Mouse (Mus musculus) small intestine, adult 2 months (tissue): ENCODE measurements around the gene Efl1. TPM values are rescaled to one million over a fixed set of nuclear protein-coding genes. Genes with fewer than 3 reads are reported as not detected.
A peak's percentile ranks its signal among the peaks of the same experiment; 100 is the strongest.

Experiments used
- H3K27ac ChIP-seq: fragments of 200-500 bp; 2 replicates; pipeline ENCODE4 v1.5.1; 2012; ENCODE audit warnings: low read depth, low read length, control low read depth, inconsistent platforms; ENCODE audit not compliant: insufficient read depth
- H3K27me3 ChIP-seq: fragments of 200-500 bp; 2 replicates; pipeline ENCODE4 v1.6.1; 2012; ENCODE audit warnings: mild to moderate bottlenecking, moderate library complexity, low read length, inconsistent platforms; ENCODE audit not compliant: control insufficient read depth, insufficient read depth
- H3K36me3 ChIP-seq: fragments of 200-500 bp; 2 replicates; pipeline ENCODE4 v1.6.1; 2012; ENCODE audit warnings: mild to moderate bottlenecking, low read length, control low read depth, inconsistent platforms; ENCODE audit not compliant: control insufficient read depth, insufficient read depth
- H3K4me1 ChIP-seq: fragments of 200-500 bp; 2 replicates; pipeline ENCODE4 v1.6.1; 2012; ENCODE audit warnings: low read length, inconsistent platforms, mixed read lengths; ENCODE audit not compliant: control insufficient read depth, insufficient read depth, insufficient read length
- H3K4me3 ChIP-seq: fragments of 200-500 bp; 2 replicates; pipeline ENCODE4 v1.5.1; 2012; ENCODE audit warnings: low read depth, mild to moderate bottlenecking, control low read depth, inconsistent platforms, low read length, moderate library complexity
- CTCF ChIP-seq: fragments of 200-500 bp; IDR thresholded peaks from 2 replicates; pipeline ENCODE4 v1.5.1; 2012; ENCODE audit warnings: low read depth, mild to moderate bottlenecking, control low read depth, inconsistent platforms, low read length, moderate library complexity, mixed read lengths; ENCODE audit not compliant: insufficient replicate concordance, insufficient read length; ENCODE audit errors: extremely low read depth
- POLR2A ChIP-seq: fragments of 200-500 bp; IDR thresholded peaks from 2 replicates; pipeline ENCODE4 v1.6.1; 2012; ENCODE audit warnings: low read depth, mild to moderate bottlenecking, control low read depth, inconsistent platforms, low read length, moderate library complexity
- WGBS: fragments of 180-500 bp; shearing (Covaris S2); methylation state at CpG from one replicate; pipeline ENCODE4 v1.1.7; 2018; 5-methylcytosine and 5-hydroxymethylcytosine counted together
- polyA plus RNA-seq: library from polyadenylated mRNA; depleted of rRNA; stranded (reverse); fragments of >200 nt; gene quantifications from 2 replicates; pipeline ENCODE4 v1.2.3, GENCODE M21; 2012; rRNA removed

The Efl1 gene
- 1.6 and 3.1 TPM in 2 replicates for polyA plus RNA-seq

DNA sequence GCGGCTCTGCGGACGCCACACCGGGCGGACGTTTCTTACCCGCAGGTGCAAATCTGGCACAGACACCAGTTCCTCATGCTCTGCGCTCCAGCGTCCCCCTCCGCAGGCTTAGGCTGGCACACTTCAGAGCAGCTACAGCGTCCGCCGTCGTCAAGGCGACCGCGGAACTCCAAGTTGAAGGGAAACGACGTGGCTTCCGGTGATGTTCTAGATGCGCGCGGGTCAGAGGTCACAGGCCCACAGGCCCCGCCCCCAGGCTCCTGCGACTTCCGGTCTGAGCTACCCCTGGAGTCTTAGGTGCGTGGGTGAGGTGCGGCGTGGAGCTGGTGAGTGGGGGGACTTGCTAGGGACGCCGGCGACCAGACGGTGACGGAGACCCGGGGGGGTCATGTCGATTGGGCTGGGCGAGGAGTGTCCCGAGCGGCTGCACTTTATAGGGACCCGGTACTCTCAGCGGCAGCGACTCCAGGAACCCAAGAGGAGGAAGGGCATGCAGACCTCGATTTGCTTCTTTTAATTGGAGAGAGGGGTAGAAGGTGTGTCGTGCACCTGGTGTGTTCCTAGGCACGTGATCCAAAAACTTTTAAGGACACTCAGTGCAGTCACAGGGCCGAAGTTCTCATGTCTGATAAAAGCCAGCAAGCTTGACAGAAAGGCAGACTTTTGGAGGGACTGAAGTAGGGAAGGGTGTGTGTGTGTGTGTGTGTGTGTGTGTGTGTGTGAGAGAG lies at the start of gene Efl1, which contains the start of gene Saxo2:
Efl1 (plus strand) TSS at position 262 of the 728 bp plus-strand sequence.
Saxo2 (minus strand) TSS at position 176 of the 728 bp plus-strand sequence.
- no peaks in the 10 kb centered on the region for H3K27me3 ChIP-seq
- under 1% methylated on average over 46 of the region's 46 CpGs for WGBS
- H3K4me3 ChIP-seq, result peak within 1 kb of the TSS; percentile 96
- H3K4me1 ChIP-seq, result peaks cover 1% of the 10 kb centered on the region; the same call in 1 of the 2 replicates
- TF ChIP-seq CTCF, result no peak
- peak; percentile 50 for TF ChIP-seq POLR2A
- peak within 1 kb of the TSS; percentile 90 for H3K27ac ChIP-seq
- H3K36me3 ChIP-seq, result peaks cover 9% of the 10 kb centered on the region

DNA sequence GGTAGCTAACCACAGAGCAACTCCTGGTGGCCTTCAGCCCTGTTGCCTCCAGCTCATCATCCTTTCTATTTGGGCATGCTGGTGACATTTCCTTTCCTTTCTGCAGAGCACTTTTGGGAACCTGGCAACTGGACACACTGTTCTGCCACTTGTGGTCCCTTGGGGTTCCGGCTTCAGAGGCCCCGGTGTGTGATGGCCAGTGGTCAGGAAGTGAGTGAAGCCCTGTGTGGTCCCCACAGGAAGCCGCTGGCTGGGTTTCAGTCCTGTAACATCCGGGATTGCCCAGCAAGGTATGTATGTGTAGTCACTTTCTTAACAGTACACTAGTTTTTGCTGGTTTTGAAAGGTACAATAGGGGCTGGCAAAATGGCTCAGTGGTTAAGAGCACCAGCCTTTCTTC lies 46.4 kb upstream of the Efl1 start:
- TF ChIP-seq POLR2A (no peak), CTCF (no peak)
- H3K4me3 ChIP-seq, result no peak overlapping the region
- WGBS, result 73% methylated on average over 4 of the region's 4 CpGs
- no peak overlapping the region for H3K27ac ChIP-seq
- no peaks in the 10 kb centered on the region for H3K27me3 ChIP-seq
- H3K36me3 ChIP-seq, result no peaks in the 10 kb centered on the region
- H3K4me1 ChIP-seq, result no peaks in the 10 kb centered on the region

DNA sequence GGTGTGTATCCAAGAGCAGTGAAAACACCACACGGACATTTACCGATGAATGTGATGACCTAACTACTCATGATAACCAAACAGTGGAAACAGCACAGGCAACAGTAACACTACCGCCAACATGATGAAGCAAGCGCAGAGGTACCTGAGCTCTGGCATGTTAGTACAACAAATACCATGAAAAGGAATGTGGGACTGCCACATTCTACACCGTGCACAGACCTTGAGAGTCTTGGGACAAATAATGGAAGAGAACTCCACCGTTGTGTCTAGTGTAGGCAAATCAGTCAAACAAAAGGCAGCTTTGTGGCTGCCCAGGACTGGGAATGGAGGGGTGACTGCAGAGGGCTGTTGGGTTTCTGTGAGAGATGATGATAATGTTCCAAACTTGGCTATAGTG lies 43.0 kb upstream of the Efl1 start:
- 71% methylated on average over 6 of the region's 6 CpGs for WGBS
- Histone ChIP-seq H3K4me1 (no peaks in the 10 kb centered on the region), H3K36me3 (no peaks in the 10 kb centered on the region), H3K27ac (no peak overlapping the region), H3K27me3 (no peaks in the 10 kb centered on the region), H3K4me3 (no peak overlapping the region)
- TF ChIP-seq CTCF, result no peak
- TF ChIP-seq POLR2A, result no peak

DNA sequence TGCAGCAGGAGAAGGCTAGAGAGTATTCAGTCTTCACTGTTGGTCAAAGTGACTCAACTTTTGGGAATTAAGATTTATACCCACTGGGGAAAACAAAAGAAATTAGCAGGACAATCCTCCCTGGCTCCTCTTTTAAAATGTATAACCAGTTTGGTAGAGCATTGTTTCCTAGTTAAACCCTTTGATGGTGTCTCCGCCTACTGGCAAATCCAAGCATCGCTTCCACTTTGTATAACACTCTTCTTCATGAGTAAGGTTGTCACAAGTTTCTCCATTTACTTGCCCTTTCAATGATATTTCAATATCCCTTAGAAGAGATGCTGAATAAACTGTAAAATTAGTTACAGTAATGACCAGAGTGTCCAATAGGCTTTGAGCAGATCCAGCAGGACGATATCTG lies 38.8 kb upstream of the Efl1 start:
- no peak overlapping the region for H3K27ac ChIP-seq
- H3K4me1 ChIP-seq, result no peaks in the 10 kb centered on the region
- H3K36me3 ChIP-seq, result no peaks in the 10 kb centered on the region
- WGBS, result 62% methylated on average over 3 of the region's 3 CpGs
- TF ChIP-seq CTCF (no peak), POLR2A (no peak)
- H3K4me3 ChIP-seq, result no peak overlapping the region
- H3K27me3 ChIP-seq, result no peaks in the 10 kb centered on the region

DNA sequence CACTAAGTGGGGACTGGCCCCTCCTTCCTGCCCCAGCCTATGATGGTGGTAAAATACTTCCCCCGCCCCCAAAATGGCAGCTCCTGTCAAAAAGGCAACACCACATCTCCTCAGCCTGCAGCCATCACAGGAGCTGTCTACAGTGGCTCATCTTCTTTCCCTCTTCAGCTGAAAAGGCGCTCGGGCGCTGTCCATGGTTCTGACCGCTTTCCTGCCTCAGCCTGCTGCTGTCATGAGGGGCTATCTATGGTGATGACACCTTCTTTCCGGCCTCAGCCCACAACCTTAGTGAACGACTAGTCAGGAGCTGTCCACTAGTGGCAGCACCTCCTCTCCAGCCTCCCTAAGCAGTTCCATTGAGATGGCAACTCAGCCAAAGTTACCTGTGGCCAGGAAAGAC lies 23.1 kb upstream of the Efl1 start:
- no peak overlapping the region for H3K27ac ChIP-seq
- H3K36me3 ChIP-seq, result no peaks in the 10 kb centered on the region
- TF ChIP-seq CTCF (no peak), POLR2A (no peak)
- no peak overlapping the region for H3K4me3 ChIP-seq
- H3K4me1 ChIP-seq, result no peaks in the 10 kb centered on the region
- no peaks in the 10 kb centered on the region for H3K27me3 ChIP-seq
- WGBS, result 14% methylated on average over 7 of the region's 7 CpGs

DNA sequence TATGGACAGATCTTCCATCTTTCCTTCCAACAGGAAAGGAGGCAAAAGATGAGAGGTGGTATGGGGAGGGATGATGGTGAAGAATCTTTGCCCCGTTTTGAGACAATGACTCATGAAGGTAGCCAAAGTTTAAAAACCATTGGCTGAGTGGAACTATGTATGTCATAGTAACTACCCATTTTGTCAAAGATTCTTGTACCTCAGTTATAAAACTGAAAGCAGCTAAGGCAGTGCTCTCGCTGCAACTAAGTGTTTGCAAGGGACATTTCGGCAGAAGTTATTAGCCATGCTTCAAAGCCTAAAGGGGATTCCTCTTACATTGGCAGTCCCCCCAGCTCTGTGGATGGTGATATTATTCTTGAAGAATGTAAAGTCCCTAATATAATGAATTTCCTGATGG lies 1.2 kb upstream of the Efl1 start:
- whole genome bisulfite sequencing, result 80% methylated on average over 3 of the region's 3 CpGs
- no peak overlapping the region for H3K4me3 ChIP-seq
- no peak for TF ChIP-seq CTCF
- no peak for TF ChIP-seq POLR2A
- H3K4me1 ChIP-seq, result peaks cover 1% of the 10 kb centered on the region; the same call in 1 of the 2 replicates
- H3K27me3 ChIP-seq, result no peaks in the 10 kb centered on the region
- peaks cover 6% of the 10 kb centered on the region for H3K36me3 ChIP-seq
- H3K27ac ChIP-seq, result no peak overlapping the region

DNA sequence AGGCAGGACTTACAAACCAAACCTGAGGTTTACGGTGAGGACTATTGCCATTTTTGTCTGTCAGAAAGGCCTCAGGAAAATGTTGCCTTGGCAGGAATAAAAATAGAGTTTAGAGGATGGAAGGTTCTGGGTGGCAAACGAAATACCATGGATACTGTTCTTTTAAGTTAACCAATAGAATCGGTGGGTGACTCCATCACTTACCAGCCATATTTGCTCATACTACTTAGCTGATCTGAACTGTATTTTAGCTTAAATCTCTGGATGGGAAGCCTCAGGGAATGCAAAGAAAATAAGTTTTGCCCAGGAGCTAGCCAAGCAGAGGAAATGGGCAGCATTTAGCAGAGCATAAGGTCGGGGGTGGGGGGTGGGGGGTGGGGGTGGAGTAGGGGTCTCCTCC lies 505 bp upstream of the Efl1 start:
- H3K4me1 ChIP-seq, result peaks cover 1% of the 10 kb centered on the region; the same call in 1 of the 2 replicates
- 13% methylated on average over 4 of the region's 4 CpGs for WGBS
- peak overlapping the region; percentile 96 for H3K4me3 ChIP-seq
- H3K36me3 ChIP-seq, result peaks cover 8% of the 10 kb centered on the region
- TF ChIP-seq POLR2A, result no peak
- TF ChIP-seq CTCF, result no peak
- no peaks in the 10 kb centered on the region for H3K27me3 ChIP-seq
- H3K27ac ChIP-seq, result no peak overlapping the region
